Mouse (Mus musculus) c-Kit-negative CD71-positive TER-119-positive erythroid progenitor cells, embryonic 14.5 days (primary cell): ENCODE results near the gene Snrpd3.
A peak's percentile ranks its signal among the peaks of the same experiment; 100 is the strongest.
"Not testable (repeated sequence)": the region's sequence is repeated elsewhere in the genome, so short reads cannot be mapped to it uniquely, and the experiment has no call there.

Source experiments
- DNase-seq: peaks from one replicate; pipeline ENCODE4 v3.0.0-alpha.2; 2013; ENCODE audit warnings: low read depth, low spot score

Gene Snrpd3

DNA sequence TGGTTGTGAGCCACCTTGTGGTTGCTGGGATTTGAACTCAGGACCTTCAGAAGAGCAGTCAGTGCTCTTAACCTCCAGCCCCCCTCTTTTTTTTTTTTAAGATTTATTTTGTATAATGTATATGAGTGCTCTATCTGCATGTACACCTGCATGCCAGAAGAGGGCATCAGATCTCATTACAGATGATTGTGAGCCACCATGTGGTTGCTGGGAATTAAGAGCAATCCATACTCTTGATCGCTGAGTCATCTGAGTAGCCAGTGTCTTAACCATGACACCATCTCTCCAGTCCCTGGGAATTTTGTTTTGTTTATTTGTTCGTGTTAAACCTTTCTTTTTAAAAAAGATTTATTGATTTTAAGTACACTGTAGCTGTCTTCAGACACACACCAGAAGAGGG, 49.4 kb downstream of the Snrpd3 start:
- not testable (repeated sequence) for DNase-seq

DNA sequence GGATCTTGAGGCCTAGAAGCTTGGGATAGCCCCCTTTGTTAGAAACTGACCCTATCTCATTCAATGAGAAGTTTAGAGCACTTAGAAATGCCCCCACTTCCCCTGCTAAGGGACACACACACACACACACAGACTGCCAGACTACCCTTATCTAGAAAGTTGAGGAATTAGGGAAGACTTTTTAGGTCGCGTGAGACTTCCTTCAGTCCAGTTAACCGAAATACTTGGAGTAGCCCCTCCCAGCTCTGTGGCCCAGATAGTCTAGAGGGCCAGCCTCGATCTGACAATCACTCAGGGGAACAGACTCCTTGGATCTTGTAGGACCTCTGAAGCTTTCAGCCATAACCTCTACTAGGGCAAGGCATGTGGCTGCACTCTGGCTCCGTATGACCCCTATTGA, 50.7 kb downstream of the Snrpd3 start:
- DNase-seq: no peak

DNA sequence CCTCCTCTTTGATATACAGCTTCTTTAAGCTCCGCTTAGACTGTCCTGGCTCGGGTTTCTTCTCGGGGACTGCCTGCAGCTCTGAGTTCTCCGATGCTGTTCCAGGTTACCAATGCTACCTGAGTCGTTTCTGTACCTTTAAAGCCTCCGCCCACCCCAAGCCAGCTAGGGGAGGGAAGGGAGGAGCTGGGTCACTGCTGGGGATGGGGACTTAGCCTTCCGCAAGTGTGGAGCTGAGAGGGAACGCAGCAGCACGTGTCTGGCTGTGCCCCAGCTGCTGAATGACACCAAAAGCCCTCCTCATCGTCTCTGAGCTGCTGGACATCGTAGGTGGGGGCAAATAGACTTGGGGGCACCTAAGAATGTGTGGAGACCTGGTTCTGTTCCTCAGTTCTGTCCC, 51.1 kb downstream of the Snrpd3 start:
- no peak for DNase-seq

DNA sequence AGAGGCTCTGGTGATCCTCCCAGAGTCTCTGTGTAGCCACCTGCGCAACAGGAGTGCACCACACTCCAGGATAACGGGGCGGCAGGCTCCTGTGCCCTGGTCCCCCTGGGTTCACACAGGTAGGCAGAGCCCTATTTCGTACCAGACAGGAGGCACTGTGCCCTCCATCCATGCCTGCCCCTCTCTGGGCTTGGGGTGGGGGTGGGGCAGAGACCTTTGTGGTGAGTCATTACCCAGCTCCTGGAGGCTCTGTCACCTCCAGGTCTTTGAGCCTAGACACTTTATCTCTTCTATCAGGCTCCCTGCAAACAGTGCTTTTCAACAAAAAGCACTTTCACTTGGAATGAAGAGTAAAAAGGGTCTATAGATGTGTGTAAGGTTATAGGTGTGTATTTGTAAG, 51.5 kb downstream of the Snrpd3 start:
- no peak for DNase-seq

GRCm38 (mm10) chr10:75570981-75571657, 53.8 kb downstream of the Snrpd3 start:
- DNase-seq: no peak

GRCm38 (mm10) chr10:75571937-75572336, 54.6 kb downstream of the Snrpd3 start:
- no peak for DNase-seq

DNA sequence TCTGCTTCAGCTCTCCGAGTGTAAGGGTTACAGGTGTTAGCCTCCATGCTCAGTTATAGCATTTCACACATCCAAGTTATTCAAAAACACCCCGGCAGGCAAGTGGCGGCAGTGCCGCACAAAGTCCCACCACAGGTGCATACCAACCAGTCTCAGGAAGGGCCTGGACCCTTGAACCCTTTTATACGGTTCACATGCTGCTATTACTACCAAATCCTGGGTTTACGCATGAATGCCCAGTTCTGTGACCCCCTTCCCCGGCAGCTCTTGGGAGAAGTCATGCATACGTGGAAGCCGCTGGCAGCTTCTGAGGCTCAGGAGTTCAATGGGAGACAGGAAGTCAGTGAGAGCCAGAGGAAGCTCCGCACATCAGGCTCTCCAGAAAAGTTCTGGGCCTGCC, 55.8 kb downstream of the Snrpd3 start:
- no peak for DNase-seq

DNA sequence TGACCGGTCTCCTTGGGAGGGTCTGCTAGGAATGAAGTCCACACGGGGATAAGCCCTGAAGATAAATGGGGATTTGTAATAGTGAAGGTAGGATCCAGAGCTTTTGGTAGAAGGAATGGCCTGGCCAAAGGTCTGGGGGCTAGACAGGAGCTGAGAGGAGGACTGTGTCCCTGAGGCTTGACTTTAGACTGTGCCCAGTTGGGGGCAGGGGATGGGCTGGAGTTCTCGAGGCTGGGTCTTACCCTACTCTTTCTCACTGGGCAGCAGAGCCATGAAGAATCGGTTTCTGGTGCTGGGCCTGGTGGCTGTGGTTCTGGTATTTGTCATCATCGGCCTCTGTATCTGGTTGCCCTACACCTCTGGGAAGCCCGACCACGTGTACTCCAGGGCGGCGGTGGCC, 56.6 kb downstream of the Snrpd3 start:
- no peak for DNase-seq

- no peak for DNase-seq
Observed at GRCm38 (mm10) chr10:75579129-75579528, 61.8 kb downstream of the Snrpd3 start.

GRCm38 (mm10) chr10:75585876-75586552, 68.7 kb downstream of the Snrpd3 start:
- peak; percentile 66 for DNase-seq

GRCm38 (mm10) chr10:75586553-75586879, 69.2 kb downstream of the Snrpd3 start:
- DNase-seq: no peak
